Mouse (Mus musculus): ENCODE measurements at regions not wholly inside any gene's neighbourhood (a gene's known extent, or its start where the extent isn't known, plus 50 kb on each side); places are given as distances from the start of the nearest gene placed in this dataset.
A peak's percentile ranks its signal among the peaks of the same experiment; 100 is the strongest.

DNA sequence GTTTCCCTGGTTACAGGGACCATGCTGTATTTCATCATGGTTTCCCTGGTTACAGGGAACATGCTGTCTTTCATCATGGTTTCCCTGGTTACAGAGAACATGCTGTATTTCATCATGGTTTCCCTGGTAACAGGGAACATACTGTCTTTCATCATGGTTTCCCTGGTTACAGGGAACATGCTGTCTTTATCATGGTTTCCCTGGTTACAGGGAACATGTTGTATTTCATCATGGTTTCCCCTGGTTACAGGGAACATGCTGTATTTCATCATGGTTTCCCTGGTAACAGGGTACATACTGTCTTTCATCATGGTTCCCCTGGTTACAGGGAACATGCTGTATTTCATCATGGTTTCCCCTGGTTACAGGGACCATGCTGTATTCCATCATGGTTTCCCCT lies 1579.5 kb downstream of the 4930444P10Rik start:
- no peak for DNase-seq (ENCODE audit: low spot score in 2 of 2)

DNA sequence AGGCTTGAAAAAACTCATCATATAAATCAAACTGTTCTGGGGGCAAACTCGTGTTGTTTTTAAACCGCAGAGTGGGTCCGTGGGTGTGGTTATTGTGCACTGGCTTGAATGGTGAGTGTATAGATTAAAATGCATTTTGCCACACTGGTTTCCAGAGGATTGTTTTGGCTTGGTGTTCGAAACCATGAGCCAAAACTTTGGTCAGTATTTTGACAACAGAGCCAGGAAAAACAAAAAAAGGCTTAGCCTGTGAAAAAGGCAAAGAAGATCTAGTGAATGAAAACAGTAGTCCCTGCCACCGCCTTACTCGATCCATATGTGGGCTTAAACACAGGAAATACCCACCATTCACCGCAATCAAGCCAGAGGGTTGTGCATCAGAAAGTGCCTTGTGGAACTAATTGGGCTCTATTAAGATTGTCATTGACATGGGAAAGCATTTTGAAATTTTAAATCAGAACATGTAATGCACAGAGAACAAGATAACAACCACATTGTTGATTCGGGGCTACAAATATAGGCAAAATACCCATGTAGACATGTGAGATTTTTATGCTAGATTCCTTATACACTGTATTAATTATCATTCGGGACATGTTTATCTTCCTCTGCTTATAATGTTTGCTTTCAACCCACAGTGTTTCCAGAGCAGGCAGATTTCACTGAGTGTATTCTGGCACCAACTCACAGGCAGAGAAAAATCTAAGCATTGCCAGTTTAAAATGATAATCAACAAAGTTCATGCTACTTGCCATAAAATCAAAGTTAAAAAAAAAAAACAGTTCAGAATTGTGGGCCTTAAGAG lies 1580.4 kb downstream of the 4930444P10Rik start:
- no peak for DNase-seq (ENCODE audit: low spot score in 2 of 2)

DNA sequence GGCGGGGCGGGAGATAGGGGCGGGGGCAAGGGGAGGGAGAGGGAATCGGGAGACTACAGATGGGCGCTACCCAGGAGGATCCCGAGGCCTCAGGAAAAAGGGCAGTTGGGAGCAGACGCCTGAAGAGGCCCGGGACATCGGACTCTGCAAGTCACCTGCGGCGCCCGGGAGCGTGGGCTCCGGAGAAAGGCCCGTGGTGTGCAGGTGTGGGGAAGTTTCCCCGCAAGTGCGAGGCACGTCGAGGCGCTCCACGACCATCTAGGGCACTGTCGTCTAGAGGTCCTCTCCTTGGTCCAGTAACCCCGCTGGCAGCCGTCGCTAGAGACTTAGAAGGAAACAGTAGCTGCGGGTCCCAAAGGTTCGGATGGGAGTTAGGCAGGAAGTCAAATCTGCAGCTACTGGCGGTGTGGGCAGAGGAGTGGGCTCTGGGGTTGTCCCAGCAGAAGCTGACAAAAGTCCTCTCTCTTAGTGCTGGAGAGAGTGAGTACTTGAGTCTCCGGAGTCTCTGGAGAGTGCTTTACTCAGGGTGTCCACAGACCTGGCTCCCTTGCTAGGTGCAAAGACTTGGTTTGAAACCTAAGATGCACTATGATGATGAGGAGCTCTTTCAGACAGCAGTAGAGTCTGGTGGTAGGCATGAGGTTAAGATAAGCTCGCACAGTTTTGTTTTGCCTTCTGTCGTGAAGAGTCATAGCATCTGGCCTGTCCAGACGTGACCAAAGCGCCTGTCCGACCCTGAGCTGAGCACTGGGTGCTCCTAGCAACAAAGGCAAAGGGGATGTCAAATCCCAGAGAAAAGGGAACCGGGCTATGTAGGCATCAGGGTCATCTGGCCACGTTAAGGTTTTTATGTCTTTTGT lies 1586.1 kb downstream of the 4930444P10Rik start:
- peak in 1 of 2 experiments; percentile 62 for DNase-seq (ENCODE audit: low spot score in 2 of 2)

DNA sequence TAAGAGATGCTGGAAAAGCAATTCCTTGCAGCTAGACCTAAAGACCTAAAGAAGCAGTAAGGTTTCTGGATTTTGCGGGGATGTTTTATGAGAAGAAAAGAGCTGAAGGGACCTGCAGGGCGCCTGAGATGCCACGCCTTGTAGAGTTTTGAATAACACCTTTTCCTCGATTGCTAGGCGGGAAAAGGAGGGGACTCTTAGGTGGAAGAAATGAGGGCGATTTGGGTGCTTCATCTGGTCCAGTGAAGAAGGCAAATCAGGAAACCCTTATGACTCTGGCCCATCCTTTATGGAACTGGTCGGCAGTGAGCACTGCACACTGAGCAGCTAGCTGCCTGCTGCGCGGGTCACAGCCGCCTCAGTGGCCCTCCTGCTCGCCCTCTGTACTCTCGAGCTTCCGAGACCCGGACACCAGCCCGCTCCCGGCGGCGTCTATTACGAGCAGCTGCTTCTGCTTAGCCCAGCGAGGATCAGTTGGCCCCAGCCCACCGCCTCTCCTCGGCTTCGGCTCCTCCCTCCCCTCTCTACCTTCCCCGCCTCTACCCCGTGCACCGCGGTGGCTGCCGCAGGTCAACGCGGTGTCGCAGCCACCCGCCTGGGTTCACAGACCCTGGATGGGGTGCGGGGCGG lies 1586.8 kb downstream of the 4930444P10Rik start:
- peak in 1 of 2 experiments; percentile 61 for DNase-seq (ENCODE audit: low spot score in 2 of 2)

DNA sequence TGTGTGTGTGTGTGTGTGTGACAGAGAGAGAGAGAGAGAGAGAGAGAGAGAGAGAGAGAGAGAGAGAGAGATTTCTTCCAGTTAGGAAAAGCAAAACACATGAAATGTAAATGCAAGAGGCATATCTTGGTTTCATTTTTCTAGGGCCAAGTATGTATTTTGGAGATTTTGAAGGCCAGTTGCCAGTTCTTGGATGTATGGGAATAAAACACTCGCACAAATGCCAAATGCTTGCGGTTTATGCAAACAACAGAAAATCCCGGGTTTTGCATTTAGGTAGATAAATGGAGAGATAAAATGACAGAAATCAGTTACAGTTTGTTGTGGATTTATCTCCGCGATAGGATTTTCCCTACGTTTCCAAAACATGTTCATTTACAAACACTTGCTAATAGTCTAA lies 1587.4 kb downstream of the 4930444P10Rik start:
- DNase-seq (ENCODE audit: low spot score in 2 of 2), result no peak

DNA sequence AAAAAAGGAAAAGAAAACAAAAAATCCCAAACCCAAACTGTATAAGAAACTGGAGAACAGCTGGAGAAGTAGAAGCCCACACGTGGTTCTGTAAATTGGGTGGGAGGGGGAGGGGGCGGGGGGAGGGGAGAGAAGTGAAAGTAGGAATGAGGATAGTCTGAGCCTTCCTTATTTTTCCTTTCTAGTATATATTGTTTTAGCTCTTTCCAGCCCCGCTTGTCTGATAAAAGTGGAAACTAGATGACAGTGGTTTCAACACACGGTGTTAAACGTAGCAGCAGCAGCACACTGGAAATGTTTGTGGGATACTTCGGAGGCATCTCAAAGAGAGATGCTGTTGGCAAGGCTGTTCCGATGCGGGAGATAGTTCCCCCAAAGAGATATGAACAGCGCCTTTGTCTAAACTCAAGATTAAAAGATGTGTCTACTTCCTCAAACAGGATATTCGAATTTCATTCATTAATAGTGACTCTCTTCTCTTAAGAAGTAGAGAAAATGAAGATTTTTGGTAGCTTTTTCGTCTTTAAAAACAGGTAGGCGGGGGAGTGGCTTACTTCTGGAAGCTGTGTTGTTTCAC lies 1588.3 kb downstream of the 4930444P10Rik start:
- no peak for DNase-seq (ENCODE audit: low spot score in 2 of 2)

DNA sequence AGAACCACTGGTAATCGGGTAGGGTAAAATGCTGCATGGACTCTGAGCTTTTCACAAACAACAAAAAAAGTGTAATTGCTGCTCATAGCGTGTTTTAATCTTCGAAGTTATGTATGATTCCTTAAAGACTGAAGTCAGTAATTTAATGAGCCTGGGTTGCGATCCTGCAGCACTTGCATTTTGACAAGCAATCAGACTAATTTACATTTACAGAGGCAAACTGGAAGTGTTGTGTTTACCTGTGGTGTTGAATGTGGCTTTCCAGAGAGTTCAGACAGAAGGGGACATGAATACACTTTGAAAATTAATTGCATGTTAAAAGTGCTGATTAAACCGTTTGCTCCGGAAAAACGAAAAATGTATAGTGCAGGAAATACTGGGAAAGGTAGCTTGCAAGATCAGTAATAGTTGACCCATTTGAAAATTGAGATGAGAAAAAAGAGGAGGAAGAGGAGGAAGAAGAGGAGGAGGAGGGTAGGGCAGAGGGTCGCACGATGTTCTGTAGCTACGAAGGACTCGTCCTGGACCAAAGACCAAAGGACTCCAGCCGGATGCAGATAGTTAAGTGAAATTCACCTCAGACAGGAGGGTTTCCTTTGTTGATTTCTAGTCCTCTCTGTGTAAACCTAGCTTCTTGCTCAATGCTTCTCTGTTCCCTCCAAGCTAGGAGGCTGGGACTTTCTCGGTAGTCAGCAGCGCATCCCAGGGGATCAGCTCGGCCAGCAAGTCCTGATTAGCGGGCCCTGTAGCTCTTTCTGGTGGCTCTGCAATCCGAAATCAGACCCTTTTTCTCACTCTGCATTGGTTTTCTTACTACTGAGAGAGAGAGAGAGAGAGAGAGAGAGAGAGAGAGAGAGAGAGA lies 1589.0 kb downstream of the 4930444P10Rik start:
- DNase-seq (ENCODE audit: low spot score in 2 of 2), result no peak

DNA sequence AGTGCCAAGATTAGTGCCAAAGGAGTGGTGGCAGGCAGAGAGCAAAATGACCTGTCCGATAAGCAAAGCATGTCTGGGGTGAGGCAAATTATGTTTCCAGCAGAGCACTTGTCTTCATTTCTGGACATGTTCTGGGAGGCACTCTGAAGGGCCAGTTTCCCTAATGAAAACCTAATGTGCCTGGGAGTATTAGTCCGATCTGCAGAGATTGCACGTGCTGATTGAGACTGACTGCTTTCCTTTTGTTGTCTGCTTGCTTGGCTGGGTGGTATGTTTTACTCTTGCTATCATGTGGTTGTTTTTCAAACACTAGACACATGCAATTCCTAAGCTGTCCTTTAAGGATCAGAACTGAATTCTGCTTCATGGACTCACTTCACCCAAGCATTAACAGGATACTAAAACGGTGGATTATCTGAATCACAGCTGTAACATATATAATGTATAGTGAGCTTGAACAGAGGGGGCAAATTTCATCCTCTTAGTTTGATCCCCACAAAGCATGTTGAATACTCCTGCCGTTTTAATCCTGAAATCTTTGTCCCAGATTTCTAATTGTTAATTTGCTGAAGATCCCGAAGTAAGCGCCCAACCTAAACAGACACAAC lies 1589.8 kb downstream of the 4930444P10Rik start:
- DNase-seq (ENCODE audit: low spot score in 2 of 2), result no peak

DNA sequence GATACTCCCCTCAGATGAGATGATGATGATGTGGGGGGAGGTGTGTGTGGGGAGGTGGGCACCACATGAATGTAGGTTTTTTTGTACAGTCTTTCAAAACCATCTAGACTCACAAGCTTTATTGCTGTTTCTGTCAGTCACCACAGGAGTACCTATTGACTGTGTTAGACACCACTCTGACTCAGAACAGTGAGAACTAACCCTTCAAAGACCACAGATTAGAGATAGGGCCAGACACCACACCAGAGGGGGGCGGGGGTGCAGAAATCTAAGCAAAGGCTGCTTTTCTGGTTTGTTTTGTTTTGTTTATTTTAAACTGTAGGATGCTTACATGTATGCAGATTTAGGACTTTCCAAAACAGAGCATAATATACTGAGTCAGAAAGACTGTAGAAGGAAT lies 1594.0 kb downstream of the 4930444P10Rik start:
- DNase-seq (ENCODE audit: low spot score in 2 of 2), result no peak

DNA sequence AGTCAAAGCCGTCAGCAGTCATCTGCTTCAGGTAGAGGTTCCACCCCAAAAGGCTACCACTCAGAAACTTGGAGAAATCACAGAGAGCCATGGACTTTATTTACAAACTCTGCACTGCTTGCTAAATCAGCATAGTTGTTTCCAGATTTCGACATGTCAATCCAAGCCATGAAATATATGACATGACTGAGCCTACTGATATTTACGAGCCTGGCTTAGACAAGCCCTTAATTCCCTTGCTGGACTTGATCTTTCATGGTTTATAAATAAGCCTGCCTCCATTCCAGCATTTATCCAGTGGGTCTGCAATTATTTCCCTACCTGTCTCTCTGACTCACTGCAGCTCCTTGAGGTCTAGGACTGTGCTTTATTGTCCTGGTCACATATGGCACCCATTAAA lies 1603.1 kb downstream of the 4930444P10Rik start:
- no peak for DNase-seq (ENCODE audit: low spot score in 2 of 2)

DNA sequence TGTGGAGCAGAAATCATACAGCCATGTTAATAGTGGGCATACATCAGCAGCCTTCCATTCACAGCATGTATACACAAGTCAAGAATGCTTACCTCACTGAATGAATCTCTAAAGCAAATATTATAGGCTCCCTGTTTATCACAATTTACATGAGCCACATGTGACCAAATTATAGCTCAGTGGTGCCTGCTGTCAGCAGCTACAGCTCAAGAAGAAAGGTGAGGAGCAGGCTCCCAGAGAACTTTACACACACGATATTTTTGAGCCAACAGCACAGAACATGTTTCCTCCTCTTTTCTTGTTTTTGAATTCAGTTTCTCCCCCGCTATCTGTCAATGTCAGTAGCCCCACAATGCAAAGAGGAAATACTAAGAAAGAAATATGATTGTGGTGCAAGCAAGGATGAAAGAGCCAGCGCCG lies 1605.4 kb downstream of the 4930444P10Rik start:
- no peak for DNase-seq (ENCODE audit: low spot score in 2 of 2)

DNA sequence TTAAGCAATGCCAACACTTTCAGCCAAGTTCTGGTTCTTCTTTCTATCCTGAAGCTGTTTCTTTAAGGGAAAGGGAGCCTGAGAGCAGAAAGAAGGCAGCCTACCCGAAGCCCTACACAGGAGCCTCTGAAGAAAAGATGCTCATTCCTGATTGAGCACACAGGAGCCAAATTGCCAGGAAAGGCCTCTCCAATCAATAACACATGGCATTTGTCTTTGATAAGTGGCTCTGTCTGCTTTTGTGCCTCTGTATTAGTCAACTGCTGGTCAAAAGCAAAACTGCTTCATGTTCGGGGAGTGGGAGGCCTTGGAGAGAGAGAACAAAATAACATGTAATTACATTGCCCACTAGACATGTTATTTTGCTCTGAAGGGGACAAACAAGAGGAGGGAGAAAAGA lies 1607.4 kb downstream of the 4930444P10Rik start:
- DNase-seq (ENCODE audit: low spot score in 2 of 2), result no peak

DNA sequence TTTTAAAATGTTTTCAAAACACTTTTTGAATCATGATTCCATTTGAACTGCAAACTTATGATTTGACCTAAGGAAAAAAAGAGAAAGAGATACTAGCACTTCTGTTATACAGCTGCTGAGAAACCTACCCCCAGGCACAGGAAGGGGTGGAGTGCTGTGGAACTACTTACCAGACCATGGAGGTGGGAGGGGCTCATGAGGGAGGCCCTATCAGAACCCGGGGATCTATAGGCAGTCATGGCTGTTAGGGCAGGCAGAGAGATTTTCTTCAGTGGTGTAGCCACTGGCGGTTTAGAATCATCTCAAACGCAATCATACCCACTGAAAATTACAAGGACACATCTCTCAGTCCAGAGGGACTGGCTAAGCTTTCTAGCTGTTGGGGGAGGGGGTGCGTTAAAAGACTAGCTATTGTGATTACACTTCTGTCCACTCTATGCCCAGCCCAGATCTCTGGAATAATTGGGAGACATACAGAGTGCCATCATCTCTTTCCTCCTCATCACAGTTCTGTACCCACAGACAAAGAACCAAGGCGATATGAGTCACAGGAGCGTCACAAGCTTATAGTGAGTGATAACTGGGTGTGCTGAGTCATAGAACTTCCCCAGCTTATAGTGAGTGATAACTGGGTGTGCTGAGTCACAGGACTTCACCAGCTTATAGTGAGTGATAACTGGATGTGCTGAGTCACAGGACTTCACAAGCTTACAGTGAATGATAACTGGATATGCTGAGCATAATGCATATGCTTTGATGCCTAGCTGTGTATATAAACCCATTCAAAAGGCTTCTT lies 1608.8 kb downstream of the 4930444P10Rik start:
- DNase-seq (ENCODE audit: low spot score in 2 of 2), result no peak

DNA sequence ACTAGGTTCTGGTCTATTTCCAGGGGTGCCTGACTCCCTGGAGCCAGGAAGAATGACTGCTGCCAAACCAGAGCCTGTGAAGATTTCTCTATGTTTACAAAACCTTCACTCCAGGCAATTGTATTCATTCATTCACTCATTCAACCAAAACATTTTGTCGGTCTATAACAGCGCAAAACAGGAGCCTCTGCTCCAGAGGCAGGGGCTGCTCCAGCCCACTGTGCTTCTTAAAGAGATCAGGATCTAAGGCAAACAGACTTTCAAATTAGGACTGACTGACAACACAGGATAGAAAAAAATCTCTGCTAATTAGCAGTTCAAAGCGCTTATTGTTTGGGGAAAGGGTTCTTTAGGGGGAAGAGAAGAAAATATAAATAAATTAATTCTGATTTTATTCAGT lies 1620.8 kb downstream of the 4930444P10Rik start:
- no peak for DNase-seq (ENCODE audit: low spot score in 2 of 2)

DNA sequence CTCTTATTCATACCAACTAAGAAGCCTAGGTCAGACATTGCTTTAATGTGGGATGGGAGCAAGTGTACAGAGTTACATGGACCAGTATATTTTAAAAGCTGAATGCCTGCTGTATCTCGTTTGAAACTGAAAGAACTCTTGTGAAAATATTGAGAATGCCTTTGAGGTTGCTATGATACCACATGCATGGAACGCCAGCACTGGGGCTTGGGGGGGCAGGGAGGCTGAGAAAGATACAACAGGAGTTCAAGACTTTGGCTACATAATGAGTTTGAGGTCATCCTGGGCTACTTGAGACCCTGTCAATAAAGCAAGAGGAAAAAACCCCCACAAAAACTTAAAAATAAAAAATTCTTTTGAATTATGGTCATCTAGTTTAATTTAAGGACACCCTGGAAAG lies 1621.6 kb downstream of the 4930444P10Rik start:
- no peak for DNase-seq (ENCODE audit: low spot score in 2 of 2)

DNA sequence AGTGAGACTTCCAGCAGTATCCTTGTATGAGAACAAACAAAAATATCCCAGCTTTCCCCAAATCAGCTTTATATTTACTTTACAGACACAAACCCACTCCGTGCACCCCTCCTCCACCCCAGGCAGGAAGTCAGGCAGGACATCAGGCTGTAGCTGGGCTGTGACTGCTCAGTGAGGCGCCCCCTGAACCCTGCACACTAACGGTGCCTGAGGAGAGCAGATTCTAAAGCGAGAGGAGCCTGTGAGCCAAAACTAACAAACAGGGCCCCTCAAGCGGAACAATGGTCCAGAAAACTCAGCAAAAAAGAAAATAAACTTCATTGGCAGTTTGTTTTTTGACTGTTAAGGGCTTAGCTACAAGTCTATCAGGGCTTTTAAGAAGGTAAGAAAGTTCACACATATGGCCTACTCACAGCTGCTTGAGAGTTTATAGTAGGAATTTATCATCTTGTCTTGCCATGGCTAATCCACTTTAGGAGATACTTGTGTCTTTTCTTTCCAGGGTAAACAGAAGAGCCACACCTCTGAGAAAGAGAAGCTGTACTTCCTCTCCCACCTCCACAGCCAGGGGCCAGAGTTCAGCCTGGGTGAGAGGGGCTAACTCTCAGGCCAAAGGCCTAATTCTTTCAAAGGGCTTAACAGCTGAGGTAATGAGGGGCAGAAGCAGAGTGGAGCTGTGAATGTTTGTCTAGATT lies 1628.2 kb downstream of the 4930444P10Rik start:
- no peak for DNase-seq (ENCODE audit: low spot score in 2 of 2)

DNA sequence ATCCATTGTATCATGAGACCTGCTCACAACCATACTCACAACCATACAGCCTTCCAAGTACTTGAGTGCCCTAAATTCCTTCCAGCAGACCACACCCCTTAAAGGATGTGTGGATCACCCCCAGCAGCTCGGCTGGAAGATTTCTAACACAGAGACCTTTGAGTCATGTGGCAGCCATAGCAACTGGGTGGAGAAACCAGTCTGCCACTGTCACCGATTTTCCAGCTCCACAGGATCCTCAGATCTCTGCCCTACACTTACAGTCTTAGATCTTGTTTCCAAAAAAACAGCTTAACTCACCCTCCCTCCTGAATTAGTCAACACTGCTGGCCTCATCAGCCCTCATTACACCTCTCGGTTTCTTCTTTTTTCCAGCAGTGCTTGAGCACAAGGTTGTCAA lies 1630.6 kb downstream of the 4930444P10Rik start:
- no peak for DNase-seq (ENCODE audit: low spot score in 2 of 2)

DNA sequence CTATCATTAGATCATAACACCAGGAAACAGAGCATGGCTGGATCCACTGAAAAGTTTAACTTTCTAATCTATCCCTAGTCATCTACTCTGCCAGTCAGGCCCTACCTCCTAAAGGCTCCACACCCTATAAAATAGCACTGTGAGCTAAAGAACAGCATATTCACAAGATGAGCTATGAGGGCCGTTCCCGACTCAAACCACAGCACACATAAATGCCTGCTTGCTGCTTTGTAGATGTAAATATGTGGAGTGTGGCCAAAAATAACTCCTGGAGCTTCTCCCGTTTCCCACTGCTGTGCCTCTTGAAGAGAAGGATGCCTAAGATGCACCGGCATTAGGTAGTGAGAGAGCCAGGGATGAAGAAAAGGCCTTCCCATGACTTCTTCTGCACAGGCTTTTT lies 1632.3 kb downstream of the 4930444P10Rik start:
- DNase-seq (ENCODE audit: low spot score in 2 of 2), result no peak

DNA sequence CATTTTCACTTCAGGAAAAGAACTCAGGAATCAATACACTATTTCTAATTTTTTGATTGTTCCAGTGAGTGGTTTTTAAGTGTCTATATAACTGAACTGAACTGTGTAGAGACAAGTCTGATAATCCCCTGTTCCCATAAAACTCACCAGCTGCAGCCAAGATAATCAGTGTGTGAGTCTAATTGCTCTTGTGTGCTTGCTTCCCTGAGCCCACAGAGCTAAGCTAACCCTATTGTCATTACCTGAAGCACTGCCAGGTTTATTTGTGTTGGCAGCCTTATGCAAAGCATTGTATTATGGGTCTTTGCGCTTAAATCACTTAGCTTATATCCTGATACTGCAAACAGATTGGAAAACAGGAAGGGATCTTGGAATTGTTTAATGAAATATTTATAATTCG lies 1663.8 kb downstream of the 4930444P10Rik start:
- no peak for DNase-seq (ENCODE audit: low spot score in 2 of 2)
